Mouse (Mus musculus): ENCODE results near the gene Vdac1. TPM values are rescaled to one million over a fixed set of nuclear protein-coding genes. Genes with fewer than 3 reads are reported as not detected.
A peak's percentile ranks its signal among the peaks of the same experiment; 100 is the strongest.

Vdac1 gene
- total and polyA plus RNA-seq, 2 experiments from 2014 or later, result 478 to 627 TPM

- Histone ChIP-seq H3K27ac (ENCODE audit: low read depth) (peak overlapping the region; percentile 49; the same call in 1 of the 2 replicates), H3K4me1 (ENCODE audit: control insufficient read depth, insufficient read depth) (peaks cover 67% of the 10 kb centered on the region)
- no peak for ATAC-seq (ENCODE audit: insufficient read depth, low read depth)
Measured at GRCm38 (mm10) chr11:52368176-52368985, 7.7 kb downstream of the Vdac1 start.

DNA sequence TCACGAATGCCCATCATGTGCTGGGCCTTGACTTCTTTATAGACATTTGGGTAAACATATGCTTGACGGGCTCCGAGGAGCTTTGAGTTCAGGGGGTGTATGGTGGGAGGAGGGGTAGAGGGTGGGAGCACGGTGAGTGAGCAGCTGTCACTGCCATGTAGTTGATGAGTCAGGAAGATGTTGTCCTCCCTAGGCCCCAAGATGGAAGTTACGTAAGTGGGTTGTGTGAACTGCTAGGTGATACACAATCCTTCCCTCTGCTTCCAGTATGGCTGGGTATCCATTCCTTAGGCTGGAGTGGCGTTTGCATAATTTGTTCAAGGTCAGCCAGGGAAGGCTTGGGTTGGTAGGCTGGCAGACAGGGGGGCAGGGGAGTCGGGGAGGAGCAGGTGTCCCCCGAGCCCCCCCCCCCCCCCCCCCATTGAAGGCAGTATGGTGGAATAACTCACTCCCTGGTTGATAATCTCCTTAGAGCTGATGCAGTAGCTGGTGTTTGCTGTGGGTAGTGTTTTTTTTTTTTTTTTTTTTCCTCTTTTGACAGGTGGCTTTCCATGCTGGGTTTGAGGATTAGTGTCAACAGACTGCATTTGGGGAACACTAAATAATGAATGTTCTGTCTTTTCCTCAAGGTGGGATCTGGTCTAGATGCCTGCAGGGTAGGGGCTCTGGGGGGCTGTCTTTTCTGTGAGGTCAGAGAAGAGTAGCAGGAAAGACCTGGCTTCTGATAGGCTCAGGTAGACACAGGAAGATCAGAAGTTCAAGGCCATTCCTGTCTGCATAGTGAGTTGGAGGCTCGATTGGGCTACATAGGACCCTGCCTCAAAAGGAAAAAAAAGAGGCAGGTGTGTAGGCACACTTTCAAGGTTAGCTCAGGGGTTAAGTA lies 8.8 kb downstream of the Vdac1 start:
- Histone ChIP-seq H3K9me3 (replicated peaks; ENCODE audit: control insufficient read depth, low read length) (no peaks in the 10 kb centered on the region), H3K4me1 (ENCODE audit: control insufficient read depth, insufficient read depth) (peaks cover 56% of the 10 kb centered on the region), H3K36me3 (replicated peaks; ENCODE audit: control insufficient read depth, insufficient read depth, low read length) (no peaks in the 10 kb centered on the region), H3K4me2 (ENCODE audit: low read depth, low read length) (no peak overlapping the region), H3K9ac (replicated peaks; ENCODE audit: low read depth, low read length) (no peak overlapping the region), H3K27ac (ENCODE audit: low read depth) (peak overlapping the region; percentile 70), H3K27me3 (ENCODE audit: control insufficient read depth, insufficient read depth, low read length) (no peaks in the 10 kb centered on the region), H3K4me3 (ENCODE audit: low read depth, low read length) (no peak overlapping the region)
- 72% methylated on average over 9 of the region's 9 CpGs for WGBS
- TF ChIP-seq EP300 (IDR thresholded peaks at IDR 0.05; ENCODE audit: low read depth) (no peak), CTCF (IDR thresholded peaks at IDR 0.05; ENCODE audit: low read depth) (no peak)
- ATAC-seq (ENCODE audit: insufficient read depth, low read depth) (no peak), DNase-seq (ENCODE audit: low spot score) (no peak)

More at GRCm38 (mm10) chr11:52368176-52368985, 7.7 kb downstream of the Vdac1 start:
- H3K36me3 ChIP-seq (replicated peaks; ENCODE audit: control insufficient read depth, insufficient read depth, low read length), result no peaks in the 10 kb centered on the region
- WGBS, result 49% methylated on average over 10 of the region's 10 CpGs
- DNase-seq (ENCODE audit: low spot score), result no peak
- no peak overlapping the region for H3K4me2 ChIP-seq (ENCODE audit: low read depth, low read length)
- H3K4me3 ChIP-seq (ENCODE audit: low read depth, low read length), result no peak overlapping the region
- H3K9me3 ChIP-seq (replicated peaks; ENCODE audit: control insufficient read depth, low read length), result no peaks in the 10 kb centered on the region
- H3K9ac ChIP-seq (replicated peaks; ENCODE audit: low read depth, low read length), result no peak overlapping the region
- H3K27me3 ChIP-seq (ENCODE audit: control insufficient read depth, insufficient read depth, low read length), result no peaks in the 10 kb centered on the region
- TF ChIP-seq CTCF (IDR thresholded peaks at IDR 0.05; ENCODE audit: low read depth) (no peak), EP300 (IDR thresholded peaks at IDR 0.05; ENCODE audit: low read depth) (no peak)

- Histone ChIP-seq H3K27ac (ENCODE audit: low read depth) (peak overlapping the region; percentile 70), H3K4me3 (ENCODE audit: low read depth, low read length) (no peak overlapping the region), H3K4me2 (ENCODE audit: low read depth, low read length) (no peak overlapping the region), H3K9me3 (replicated peaks; ENCODE audit: control insufficient read depth, low read length) (no peaks in the 10 kb centered on the region), H3K9ac (replicated peaks; ENCODE audit: low read depth, low read length) (no peak overlapping the region), H3K36me3 (replicated peaks; ENCODE audit: control insufficient read depth, insufficient read depth, low read length) (peaks cover 5% of the 10 kb centered on the region), H3K4me1 (ENCODE audit: control insufficient read depth, insufficient read depth) (peaks cover 50% of the 10 kb centered on the region), H3K27me3 (ENCODE audit: control insufficient read depth, insufficient read depth, low read length) (no peaks in the 10 kb centered on the region)
- 95% methylated on average over 2 of the region's 2 CpGs for WGBS
- TF ChIP-seq EP300 (IDR thresholded peaks at IDR 0.05; ENCODE audit: low read depth) (no peak), CTCF (IDR thresholded peaks at IDR 0.05; ENCODE audit: low read depth) (no peak)
- DNase-seq (ENCODE audit: low spot score) (no peak), ATAC-seq (ENCODE audit: insufficient read depth, low read depth) (no peak)
Measured at GRCm38 (mm10) chr11:52370135-52370452, 9.4 kb downstream of the Vdac1 start.

GRCm38 (mm10) chr11:52370538-52370937 lies 9.9 kb downstream of the Vdac1 start:
- peaks cover 9% of the 10 kb centered on the region for H3K36me3 ChIP-seq (replicated peaks; ENCODE audit: control insufficient read depth, insufficient read depth, low read length)
- no peaks in the 10 kb centered on the region for H3K9me3 ChIP-seq (replicated peaks; ENCODE audit: control insufficient read depth, low read length)
- WGBS, result 15% methylated on average over 2 of the region's 2 CpGs
- H3K27me3 ChIP-seq (ENCODE audit: control insufficient read depth, insufficient read depth, low read length), result no peaks in the 10 kb centered on the region
- peaks cover 46% of the 10 kb centered on the region for H3K4me1 ChIP-seq (ENCODE audit: control insufficient read depth, insufficient read depth)
- no peak overlapping the region for H3K4me3 ChIP-seq (ENCODE audit: low read depth, low read length)
- DNase-seq (ENCODE audit: low spot score), result peak; percentile 89
- no peak overlapping the region for H3K9ac ChIP-seq (replicated peaks; ENCODE audit: low read depth, low read length)
- peak overlapping the region; percentile 70 for H3K27ac ChIP-seq (ENCODE audit: low read depth)
- TF ChIP-seq EP300 (IDR thresholded peaks at IDR 0.05; ENCODE audit: low read depth) (0 out of 2 replicates have a peak, but pooled peaks have one; percentile 33), CTCF (IDR thresholded peaks at IDR 0.05; ENCODE audit: low read depth) (no peak)
- peak; percentile 70 for ATAC-seq (ENCODE audit: insufficient read depth, low read depth)
- H3K4me2 ChIP-seq (ENCODE audit: low read depth, low read length), result no peak overlapping the region

DNA sequence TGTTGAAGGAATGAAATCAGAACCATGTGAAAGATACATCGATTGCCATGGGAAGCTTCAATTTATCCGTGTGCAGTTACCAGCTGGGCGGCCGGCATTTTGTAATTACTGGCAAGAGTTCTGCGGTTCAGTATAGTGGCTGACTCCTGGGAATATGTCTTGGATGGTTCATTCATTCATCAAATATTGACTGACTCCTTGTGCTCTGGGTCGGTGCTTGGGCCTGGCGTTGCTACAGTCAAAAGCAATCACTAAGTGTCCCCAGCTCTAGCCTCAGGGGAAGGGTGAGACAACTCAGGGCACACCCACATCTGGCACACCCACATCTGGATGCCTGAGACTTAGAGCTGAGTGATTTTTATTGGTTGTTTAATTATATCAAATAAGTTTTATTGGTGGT lies 13.2 kb downstream of the Vdac1 start:
- no peak for DNase-seq (ENCODE audit: low spot score)
- TF ChIP-seq EP300 (IDR thresholded peaks at IDR 0.05; ENCODE audit: low read depth) (no peak), CTCF (IDR thresholded peaks at IDR 0.05; ENCODE audit: low read depth) (no peak)
- ATAC-seq (ENCODE audit: insufficient read depth, low read depth), result no peak
- 69% methylated on average over 7 of the region's 7 CpGs for WGBS
- peak overlapping the region; percentile 53 for H3K27ac ChIP-seq (ENCODE audit: low read depth)
- H3K4me2 ChIP-seq (ENCODE audit: low read depth, low read length), result no peak overlapping the region
- H3K4me1 ChIP-seq (ENCODE audit: control insufficient read depth, insufficient read depth), result peaks cover 33% of the 10 kb centered on the region; the same call in 1 of the 2 replicates
- peaks cover 41% of the 10 kb centered on the region for H3K36me3 ChIP-seq (replicated peaks; ENCODE audit: control insufficient read depth, insufficient read depth, low read length)
- no peaks in the 10 kb centered on the region for H3K27me3 ChIP-seq (ENCODE audit: control insufficient read depth, insufficient read depth, low read length)
- H3K9ac ChIP-seq (replicated peaks; ENCODE audit: low read depth, low read length), result no peak overlapping the region
- no peaks in the 10 kb centered on the region for H3K9me3 ChIP-seq (replicated peaks; ENCODE audit: control insufficient read depth, low read length)
- no peak overlapping the region for H3K4me3 ChIP-seq (ENCODE audit: low read depth, low read length)
